Mouse (Mus musculus) kidney, embryonic 15.5 days (tissue): ENCODE measurements at regions not wholly inside any gene's neighbourhood (a gene's known extent, or its start where the extent isn't known, plus 50 kb on each side); places are given as distances from the start of the nearest gene placed in this dataset.

Experiments used
- ATAC-seq: fragments of 200-750 bp; cut with Nextera tagmentation; replicated peaks from 2 replicates; pipeline ENCODE4 v1.8.0; 2017; ENCODE audit warnings: moderate TSS enrichment; ENCODE audit not compliant: low FRiP score
- H3K27ac ChIP-seq: fragments of 300-500 bp; sonication (generic); 2 replicates; pipeline ENCODE4 v1.5.1; 2015; ENCODE audit warnings: mild to moderate bottlenecking, inconsistent platforms
- H3K27me3 ChIP-seq: fragments of 300-500 bp; sonication (generic); 2 replicates; pipeline ENCODE4 v1.6.1; 2015; ENCODE audit warnings: inconsistent platforms
- H3K36me3 ChIP-seq: fragments of 300-500 bp; sonication (generic); 2 replicates; pipeline ENCODE4 v1.6.1; 2015; ENCODE audit warnings: inconsistent platforms
- H3K4me1 ChIP-seq: fragments of 300-500 bp; sonication (generic); 2 replicates; pipeline ENCODE4 v1.6.1; 2015; ENCODE audit warnings: inconsistent platforms
- H3K4me2 ChIP-seq: fragments of 300-500 bp; sonication (generic); 2 replicates; pipeline ENCODE4 v1.6.1; 2015; ENCODE audit warnings: moderate library complexity, mild to moderate bottlenecking, inconsistent platforms
- H3K4me3 ChIP-seq: fragments of 300-500 bp; sonication (generic); replicated peaks from 2 replicates; pipeline ENCODE4 v1.5.1; 2015; ENCODE audit warnings: mild to moderate bottlenecking, inconsistent platforms
- H3K9ac ChIP-seq: fragments of 300-500 bp; sonication (generic); 2 replicates; pipeline ENCODE4 v1.6.1; 2015; ENCODE audit warnings: mild to moderate bottlenecking, inconsistent platforms
- H3K9me3 ChIP-seq: fragments of 300-500 bp; sonication (generic); replicated peaks from 2 replicates; pipeline ENCODE4 v1.6.1; 2016; ENCODE audit warnings: inconsistent platforms
- WGBS: fragments of 180-500 bp; shearing (Covaris S2); methylation state at CpG from one replicate; pipeline ENCODE4 v1.1.7; 2015; ENCODE audit warnings: mixed read lengths; 5-methylcytosine and 5-hydroxymethylcytosine counted together

GRCm38 (mm10) chr12:109662179-109662578 is 62.0 kb upstream of the Rtl1 start:
- no peaks in the 10 kb centered on the region for H3K4me1 ChIP-seq
- no peaks in the 10 kb centered on the region for H3K9me3 ChIP-seq
- H3K4me3 ChIP-seq, result no peak overlapping the region
- H3K36me3 ChIP-seq, result no peaks in the 10 kb centered on the region
- H3K27me3 ChIP-seq, result no peaks in the 10 kb centered on the region
- ATAC-seq, result no peak
- no peak overlapping the region for H3K9ac ChIP-seq
- H3K4me2 ChIP-seq, result no peak overlapping the region
- H3K27ac ChIP-seq, result no peak overlapping the region
- 88% methylated on average over 2 of the region's 2 CpGs for WGBS

GRCm38 (mm10) chr12:109674766-109675165 is 74.6 kb upstream of the Rtl1 start:
- ATAC-seq, result no peak
- no peak overlapping the region for H3K4me3 ChIP-seq
- no peak overlapping the region for H3K9ac ChIP-seq
- H3K27ac ChIP-seq, result no peak overlapping the region
- no peak overlapping the region for H3K4me2 ChIP-seq
- 67% methylated on average over 4 of the region's 4 CpGs for WGBS
- H3K9me3 ChIP-seq, result no peaks in the 10 kb centered on the region
- no peaks in the 10 kb centered on the region for H3K27me3 ChIP-seq
- H3K36me3 ChIP-seq, result no peaks in the 10 kb centered on the region
- H3K4me1 ChIP-seq, result no peaks in the 10 kb centered on the region

GRCm38 (mm10) chr12:109694046-109694445 is 93.9 kb upstream of the Rtl1 start:
- no peaks in the 10 kb centered on the region for H3K9me3 ChIP-seq
- 93% methylated on average over 4 of the region's 4 CpGs for WGBS
- no peak for ATAC-seq
- no peak overlapping the region for H3K4me2 ChIP-seq
- no peak overlapping the region for H3K27ac ChIP-seq
- no peaks in the 10 kb centered on the region for H3K4me1 ChIP-seq
- no peak overlapping the region for H3K9ac ChIP-seq
- no peak overlapping the region for H3K4me3 ChIP-seq
- no peaks in the 10 kb centered on the region for H3K27me3 ChIP-seq
- H3K36me3 ChIP-seq, result peaks cover 20% of the 10 kb centered on the region; the same call in 1 of the 2 replicates

- Histone ChIP-seq H3K4me1 (no peaks in the 10 kb centered on the region), H3K36me3 (peaks cover 20% of the 10 kb centered on the region; the same call in 1 of the 2 replicates)
- no peak for ATAC-seq
Measured at GRCm38 (mm10) chr12:109694801-109695430, 94.8 kb upstream of the Rtl1 start.

GRCm38 (mm10) chr12:109706820-109707219 is 106.7 kb upstream of the Rtl1 start:
- Histone ChIP-seq H3K4me1 (no peaks in the 10 kb centered on the region), H3K4me2 (no peak overlapping the region), H3K36me3 (0 out of 2 replicates have a peak, but pooled peaks cover 4% of the 10 kb centered on the region), H3K27me3 (no peaks in the 10 kb centered on the region), H3K9me3 (no peaks in the 10 kb centered on the region), H3K27ac (no peak overlapping the region), H3K4me3 (no peak overlapping the region), H3K9ac (no peak overlapping the region)
- ATAC-seq, result no peak
- 88% methylated on average over 6 of the region's 6 CpGs for WGBS

More at GRCm38 (mm10) chr12:109694801-109695430, 94.8 kb upstream of the Rtl1 start:
- Histone ChIP-seq H3K4me3 (no peak overlapping the region), H3K27ac (no peak overlapping the region), H3K27me3 (no peaks in the 10 kb centered on the region), H3K9ac (no peak overlapping the region), H3K4me2 (no peak overlapping the region), H3K9me3 (no peaks in the 10 kb centered on the region)
- WGBS, result 81% methylated on average over 5 of the region's 5 CpGs

GRCm38 (mm10) chr12:109709661-109710060 is 109.5 kb upstream of the Rtl1 start:
- Histone ChIP-seq H3K27ac (no peak overlapping the region), H3K9me3 (no peaks in the 10 kb centered on the region), H3K4me2 (no peak overlapping the region), H3K36me3 (0 out of 2 replicates have a peak, but pooled peaks cover 4% of the 10 kb centered on the region), H3K9ac (no peak overlapping the region), H3K27me3 (no peaks in the 10 kb centered on the region), H3K4me3 (no peak overlapping the region), H3K4me1 (no peaks in the 10 kb centered on the region)
- no peak for ATAC-seq
- WGBS, result 94% methylated on average over 5 of the region's 5 CpGs

- Histone ChIP-seq H3K9ac (no peak overlapping the region), H3K27me3 (no peaks in the 10 kb centered on the region), H3K4me2 (no peak overlapping the region), H3K4me3 (no peak overlapping the region), H3K4me1 (no peaks in the 10 kb centered on the region), H3K9me3 (no peaks in the 10 kb centered on the region), H3K27ac (no peak overlapping the region), H3K36me3 (peaks cover 9% of the 10 kb centered on the region; the same call in 1 of the 2 replicates)
- 94% methylated on average over 5 of the region's 5 CpGs for WGBS
- no peak for ATAC-seq
Measured at GRCm38 (mm10) chr12:109711392-109711791, 111.3 kb upstream of the Rtl1 start.

GRCm38 (mm10) chr12:109711946-109712345 is 111.8 kb upstream of the Rtl1 start:
- H3K27ac ChIP-seq, result no peak overlapping the region
- H3K27me3 ChIP-seq, result no peaks in the 10 kb centered on the region
- no peak overlapping the region for H3K9ac ChIP-seq
- ATAC-seq, result no peak
- WGBS, result 88% methylated on average over 7 of the region's 7 CpGs
- H3K9me3 ChIP-seq, result no peaks in the 10 kb centered on the region
- H3K4me1 ChIP-seq, result no peaks in the 10 kb centered on the region
- no peak overlapping the region for H3K4me3 ChIP-seq
- no peak overlapping the region for H3K4me2 ChIP-seq
- H3K36me3 ChIP-seq, result peaks cover 9% of the 10 kb centered on the region; the same call in 1 of the 2 replicates

- peaks cover 9% of the 10 kb centered on the region; the same call in 1 of the 2 replicates for H3K36me3 ChIP-seq
- no peak overlapping the region for H3K4me3 ChIP-seq
- H3K27me3 ChIP-seq, result no peaks in the 10 kb centered on the region
- no peak overlapping the region for H3K9ac ChIP-seq
- H3K9me3 ChIP-seq, result no peaks in the 10 kb centered on the region
- H3K4me2 ChIP-seq, result no peak overlapping the region
- H3K4me1 ChIP-seq, result no peaks in the 10 kb centered on the region
- ATAC-seq, result no peak
- no peak overlapping the region for H3K27ac ChIP-seq
- WGBS, result 93% methylated on average over 16 of the region's 16 CpGs
Measured at GRCm38 (mm10) chr12:109712386-109712785, 112.3 kb upstream of the Rtl1 start.

GRCm38 (mm10) chr12:109713041-109713440 is 112.9 kb upstream of the Rtl1 start:
- Histone ChIP-seq H3K27ac (no peak overlapping the region), H3K27me3 (no peaks in the 10 kb centered on the region), H3K9me3 (no peaks in the 10 kb centered on the region), H3K9ac (no peak overlapping the region), H3K4me1 (no peaks in the 10 kb centered on the region), H3K4me3 (no peak overlapping the region), H3K36me3 (peaks cover 9% of the 10 kb centered on the region; the same call in 1 of the 2 replicates), H3K4me2 (no peak overlapping the region)
- no peak for ATAC-seq
- WGBS, result 94% methylated on average over 3 of the region's 3 CpGs

GRCm38 (mm10) chr12:109714061-109714460 is 113.9 kb upstream of the Rtl1 start:
- H3K27me3 ChIP-seq, result no peaks in the 10 kb centered on the region
- WGBS, result 92% methylated on average over 5 of the region's 5 CpGs
- H3K36me3 ChIP-seq, result peaks cover 9% of the 10 kb centered on the region; the same call in 1 of the 2 replicates
- no peaks in the 10 kb centered on the region for H3K9me3 ChIP-seq
- H3K4me1 ChIP-seq, result no peaks in the 10 kb centered on the region
- no peak overlapping the region for H3K9ac ChIP-seq
- no peak overlapping the region for H3K4me3 ChIP-seq
- H3K27ac ChIP-seq, result no peak overlapping the region
- no peak for ATAC-seq
- H3K4me2 ChIP-seq, result no peak overlapping the region

- Histone ChIP-seq H3K4me3 (no peak overlapping the region), H3K36me3 (peaks cover 5% of the 10 kb centered on the region; the same call in 1 of the 2 replicates)
- 94% methylated on average over 20 of the region's 20 CpGs for WGBS
Measured at GRCm38 (mm10) chr12:109716991-109717390, 116.9 kb upstream of the Rtl1 start.

GRCm38 (mm10) chr12:109718036-109718435 is 117.9 kb upstream of the Rtl1 start:
- Histone ChIP-seq H3K36me3 (peaks cover 5% of the 10 kb centered on the region; the same call in 1 of the 2 replicates), H3K9ac (no peak overlapping the region), H3K4me3 (no peak overlapping the region), H3K4me2 (no peak overlapping the region), H3K4me1 (no peaks in the 10 kb centered on the region), H3K27me3 (no peaks in the 10 kb centered on the region), H3K9me3 (no peaks in the 10 kb centered on the region), H3K27ac (no peak overlapping the region)
- ATAC-seq, result no peak
- WGBS, result 90% methylated on average over 9 of the region's 9 CpGs

More at GRCm38 (mm10) chr12:109716991-109717390, 116.9 kb upstream of the Rtl1 start:
- Histone ChIP-seq H3K4me1 (no peaks in the 10 kb centered on the region), H3K27me3 (no peaks in the 10 kb centered on the region), H3K4me2 (no peak overlapping the region), H3K9me3 (no peaks in the 10 kb centered on the region), H3K9ac (no peak overlapping the region), H3K27ac (no peak overlapping the region)
- no peak for ATAC-seq
